Comparison of ENCODE assay signal across 12 mouse cellular contexts in genomic region chr19:33110404-33110803, GRCm38 (mm10).
DNase-seq lines count a peak whose midpoint lies in the region; TF ChIP-seq lines count a peak whose summit lies in the region.
"Had no signal": no experiment of that assay in that cellular context is flagged by ENCODE, and none has a peak within 500 bp of the region (broad histone marks: within the 10 kb centered on the region; RNA-seq: fewer than 3 reads in every experiment).

No protein-coding gene starts in this region.

- DNase-seq in gastrocnemius, adult 2 months: peak; percentile 57
- no peak for DNase-seq in gastrocnemius, postnatal 36 days
- peak; percentile 42 for DNase-seq in left cerebral cortex, postnatal 4 days
- no peak for DNase-seq in left cerebral cortex, adult 18-20 months (ENCODE audit: low spot score in 2 of 2)
- peak; percentile 47 for DNase-seq in fat pad, adult 2 months (ENCODE audit: extremely low read depth, low read depth, low spot score)
- peak; percentile 21 for DNase-seq in lung, postnatal 14 days
- DNase-seq in natural killer cell, adult 2 months (ENCODE audit: low spot score in 2 of 2): no peak
- no peak for DNase-seq in embryo, embryonic 9.5 days (ENCODE audit: extremely low spot score)
- DNase-seq: cerebellum, adult 9-11 months; thymus, postnatal 14 days had no signal

- no peak overlapping the region for H3K4me3 ChIP-seq in gastrocnemius, adult 2 months
- H3K4me3 ChIP-seq: liver, embryonic 15.5 days; midbrain, embryonic 15.5 days had no signal

- intact Hi-C loops in gastrocnemius, adult 2 months (cut with DNase I): no loop called here
- intact Hi-C loops in gastrocnemius, postnatal 36 days (cut with DNase I): no loop called here
- intact Hi-C loops in left cerebral cortex, postnatal 4 days (cut with DNase I): no loop called here

- H3K27ac ChIP-seq in gastrocnemius, adult 2 months: peak overlapping the region; percentile 75
- H3K27ac ChIP-seq: liver, embryonic 15.5 days; midbrain, embryonic 15.5 days had no signal

- TF ChIP-seq CTCF in gastrocnemius, adult 2 months (IDR thresholded peaks at IDR 0.05): no peak

Comparison
In these comparisons a context has a peak if more than half of its experiments do, and no peak if none do; other contexts are left out.
1. DNase-seq: peak in gastrocnemius, adult 2 months (single experiment), left cerebral cortex, postnatal 4 days (single experiment), fat pad, adult 2 months (single experiment) and lung, postnatal 14 days (single experiment); none in gastrocnemius, postnatal 36 days (0 of 2), left cerebral cortex, adult 18-20 months (0 of 2), natural killer cell, adult 2 months (0 of 2) and embryo, embryonic 9.5 days (single experiment).